Mouse (Mus musculus): ENCODE measurements around the gene Tcf19.

GRCm38 (mm10) chr17:35509284-35509683, 7.3 kb downstream of the Tcf19 start:
- TF ChIP-seq MYOG (IDR thresholded peaks at IDR 0.05; ENCODE audit: control insufficient read depth in 1 of 3, insufficient read depth in 1 of 3, insufficient read length in 2 of 3, low read depth in 2 of 3) (no peak), MYOD1 (IDR thresholded peaks at IDR 0.05; ENCODE audit: control insufficient read depth in 1 of 3, insufficient read length in 2 of 3, low read depth in 2 of 3) (no peak), POLR2A (IDR thresholded peaks at IDR 0.05; ENCODE audit: insufficient read length, low read depth) (no peak), TCF12 (IDR thresholded peaks at IDR 0.05; ENCODE audit: insufficient read depth, poor library complexity, severe bottlenecking) (no peak), CEBPB (IDR thresholded peaks at IDR 0.05; ENCODE audit: insufficient read depth, poor library complexity, severe bottlenecking) (no peak)

All from myocyte (in vitro differentiated cells).